Mouse (Mus musculus): Measurements from ENCODE around the gene Tnk1.

Tnk1 gene

GRCm38 (mm10) chr11:69834001-69834549 is 24.5 kb downstream of the Tnk1 start:
- TF ChIP-seq POU5F1 (IDR thresholded peaks at IDR 0.05; ENCODE audit: borderline replicate concordance, low read length): no peak
- no peak for TF ChIP-seq CTCF (conservative IDR thresholded peaks at IDR 0.05; ENCODE audit: low read length)
- no peak for TF ChIP-seq NANOG (IDR thresholded peaks at IDR 0.05; ENCODE audit: borderline replicate concordance, low read length)

DNA sequence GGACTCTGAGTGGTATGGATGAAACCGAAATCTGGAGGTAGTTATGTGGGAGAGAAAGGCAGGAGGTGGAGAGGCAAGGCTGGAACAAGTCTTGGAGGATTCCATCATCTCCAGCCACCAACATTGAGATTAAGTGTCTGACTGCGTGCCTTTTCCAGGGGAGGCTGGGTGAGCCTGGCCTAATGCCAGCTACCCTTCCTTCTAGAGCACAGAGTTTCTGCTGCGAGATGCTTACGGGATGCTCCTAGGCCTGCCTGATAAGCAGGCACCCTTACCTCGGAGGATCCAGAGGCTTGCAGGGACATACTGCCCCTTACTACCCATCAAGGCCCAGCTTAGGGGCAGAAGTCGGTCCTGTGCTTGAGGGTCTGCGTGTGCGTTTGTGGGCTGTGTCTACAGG is 25.0 kb downstream of the Tnk1 start:
- H3K4me3 ChIP-seq (replicated peaks; ENCODE audit: low read length): peak overlapping the region; percentile 81
- peaks cover 58% of the 10 kb centered on the region for H3K27me3 ChIP-seq (ENCODE audit: insufficient read depth, low read length)
- peaks cover 8% of the 10 kb centered on the region for H3K36me3 ChIP-seq (ENCODE audit: insufficient read depth, low read length)
- no peak for TF ChIP-seq POU5F1 (IDR thresholded peaks at IDR 0.05; ENCODE audit: borderline replicate concordance, low read length)
- TF ChIP-seq CTCF (conservative IDR thresholded peaks at IDR 0.05; ENCODE audit: low read length): no peak
- no peak for TF ChIP-seq NANOG (IDR thresholded peaks at IDR 0.05; ENCODE audit: borderline replicate concordance, low read length)
- peaks cover 62% of the 10 kb centered on the region for H3K4me1 ChIP-seq (replicated peaks; ENCODE audit: low read depth, low read length)
- H3K9me3 ChIP-seq (ENCODE audit: low read length): no peaks in the 10 kb centered on the region

More at GRCm38 (mm10) chr11:69834001-69834549, 24.5 kb downstream of the Tnk1 start:
- peaks cover 61% of the 10 kb centered on the region for H3K4me1 ChIP-seq (replicated peaks; ENCODE audit: low read depth, low read length)
- peaks cover 8% of the 10 kb centered on the region for H3K36me3 ChIP-seq (ENCODE audit: insufficient read depth, low read length)
- peak overlapping the region; percentile 81 for H3K4me3 ChIP-seq (replicated peaks; ENCODE audit: low read length)
- no peaks in the 10 kb centered on the region for H3K9me3 ChIP-seq (ENCODE audit: low read length)
- peaks cover 58% of the 10 kb centered on the region for H3K27me3 ChIP-seq (ENCODE audit: insufficient read depth, low read length)

DNA sequence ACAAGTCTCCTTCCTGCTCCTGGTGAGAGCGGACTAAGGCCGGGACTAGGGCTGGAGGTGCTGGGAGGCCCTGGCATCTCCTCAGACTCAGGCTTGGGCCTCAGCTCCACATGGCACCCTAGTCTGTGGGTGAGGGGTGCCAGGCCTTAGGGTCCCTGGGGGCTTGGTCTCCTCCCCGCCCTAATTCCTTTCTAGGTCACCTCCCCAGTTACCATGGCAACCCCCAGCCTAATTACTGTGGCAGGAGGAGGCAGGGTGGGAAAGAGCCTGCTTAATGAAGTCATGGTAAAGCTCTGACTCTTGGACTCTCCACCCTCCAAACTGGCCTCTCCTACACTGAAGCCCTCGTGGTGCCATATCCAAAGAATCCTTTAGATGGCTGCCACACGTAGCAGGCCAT is 29.7 kb downstream of the Tnk1 start:
- Histone ChIP-seq H3K4me1 (replicated peaks; ENCODE audit: low read depth, low read length) (peaks cover 62% of the 10 kb centered on the region), H3K4me3 (replicated peaks; ENCODE audit: low read length) (no peak overlapping the region), H3K9me3 (ENCODE audit: low read length) (peaks cover 11% of the 10 kb centered on the region; the same call in 1 of the 2 replicates), H3K27me3 (ENCODE audit: insufficient read depth, low read length) (peaks cover 36% of the 10 kb centered on the region), H3K36me3 (ENCODE audit: insufficient read depth, low read length) (peaks cover 38% of the 10 kb centered on the region)
- TF ChIP-seq POU5F1 (IDR thresholded peaks at IDR 0.05; ENCODE audit: borderline replicate concordance, low read length): no peak
- no peak for TF ChIP-seq CTCF (conservative IDR thresholded peaks at IDR 0.05; ENCODE audit: low read length)
- no peak for TF ChIP-seq NANOG (IDR thresholded peaks at IDR 0.05; ENCODE audit: borderline replicate concordance, low read length)

DNA sequence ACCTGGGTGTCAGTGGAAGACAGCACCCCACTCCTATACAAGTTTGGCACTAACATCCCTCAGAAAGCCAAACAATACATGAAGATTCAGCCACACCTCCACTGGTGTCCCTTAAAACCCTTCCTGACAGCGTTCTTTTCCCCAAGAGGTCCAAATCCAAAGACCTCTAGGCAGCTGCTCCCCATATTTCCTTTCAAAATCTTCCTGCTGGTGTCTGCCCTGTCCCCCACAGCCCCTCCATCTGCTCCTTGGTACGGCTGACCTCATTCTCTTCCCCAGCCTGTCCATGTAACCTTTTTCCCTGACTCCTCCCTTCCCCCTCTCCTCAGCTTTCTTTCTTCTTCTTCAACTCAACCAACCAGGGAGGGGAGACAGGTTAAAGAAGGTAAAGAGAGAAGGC is 35.1 kb downstream of the Tnk1 start:
- Histone ChIP-seq H3K4me1 (replicated peaks; ENCODE audit: low read depth, low read length) (peaks cover 31% of the 10 kb centered on the region), H3K27me3 (ENCODE audit: insufficient read depth, low read length) (peaks cover 25% of the 10 kb centered on the region), H3K36me3 (ENCODE audit: insufficient read depth, low read length) (peaks cover 29% of the 10 kb centered on the region), H3K9me3 (ENCODE audit: low read length) (peaks cover 11% of the 10 kb centered on the region; the same call in 1 of the 2 replicates), H3K4me3 (replicated peaks; ENCODE audit: low read length) (no peak overlapping the region)
- TF ChIP-seq CTCF (conservative IDR thresholded peaks at IDR 0.05; ENCODE audit: low read length) (no peak), POU5F1 (IDR thresholded peaks at IDR 0.05; ENCODE audit: borderline replicate concordance, low read length) (no peak), NANOG (IDR thresholded peaks at IDR 0.05; ENCODE audit: borderline replicate concordance, low read length) (no peak)

DNA sequence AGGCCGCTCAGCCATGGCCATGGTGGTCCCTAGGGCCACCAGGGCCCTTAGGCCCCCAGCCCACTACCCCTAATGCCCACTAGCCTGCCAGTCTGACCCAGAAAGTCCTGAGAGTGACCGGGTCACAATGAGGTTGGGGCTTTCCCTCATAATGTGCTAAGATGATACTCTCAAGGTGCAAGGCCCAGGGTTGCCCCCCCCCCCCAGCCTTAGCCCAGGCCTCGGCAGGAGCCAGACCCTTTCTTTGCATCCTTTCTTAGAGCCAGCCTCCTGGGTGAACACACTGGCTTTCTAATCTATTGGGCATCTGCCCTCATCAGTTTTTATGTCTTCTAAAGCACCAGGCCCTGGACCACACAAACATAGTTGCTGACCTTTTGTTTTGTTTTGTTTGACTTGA is 36.5 kb downstream of the Tnk1 start, which contains the start of gene Spem1:
TSS of gene Spem1 (minus strand) at position 101 of the 400 bp plus-strand sequence.
- peaks cover 38% of the 10 kb centered on the region for H3K27me3 ChIP-seq (ENCODE audit: insufficient read depth, low read length)
- H3K4me3 ChIP-seq (replicated peaks; ENCODE audit: low read length): no peak within 1 kb of the TSS
- TF ChIP-seq CTCF (conservative IDR thresholded peaks at IDR 0.05; ENCODE audit: low read length) (no peak), POU5F1 (IDR thresholded peaks at IDR 0.05; ENCODE audit: borderline replicate concordance, low read length) (no peak), NANOG (IDR thresholded peaks at IDR 0.05; ENCODE audit: borderline replicate concordance, low read length) (no peak)

GRCm38 (mm10) chr11:69818871-69819270 is 39.7 kb downstream of the Tnk1 start:
- H3K4me3 ChIP-seq (replicated peaks; ENCODE audit: low read length): no peak overlapping the region
- no peaks in the 10 kb centered on the region for H3K9me3 ChIP-seq (ENCODE audit: low read length)
- no peaks in the 10 kb centered on the region for H3K36me3 ChIP-seq (ENCODE audit: insufficient read depth, low read length)
- no peak for TF ChIP-seq CTCF (conservative IDR thresholded peaks at IDR 0.05; ENCODE audit: low read length)
- no peak for TF ChIP-seq NANOG (IDR thresholded peaks at IDR 0.05; ENCODE audit: borderline replicate concordance, low read length)
- no peak for TF ChIP-seq POU5F1 (IDR thresholded peaks at IDR 0.05; ENCODE audit: borderline replicate concordance, low read length)
- peaks cover 26% of the 10 kb centered on the region for H3K4me1 ChIP-seq (replicated peaks; ENCODE audit: low read depth, low read length)
- H3K27me3 ChIP-seq (ENCODE audit: insufficient read depth, low read length): peaks cover 42% of the 10 kb centered on the region

More for the DNA sequence above, 36.5 kb downstream of the Tnk1 start, which contains the start of gene Spem1:
- peaks cover 29% of the 10 kb centered on the region for H3K4me1 ChIP-seq (replicated peaks; ENCODE audit: low read depth, low read length)
- H3K36me3 ChIP-seq (ENCODE audit: insufficient read depth, low read length): peaks cover 17% of the 10 kb centered on the region
- H3K9me3 ChIP-seq (ENCODE audit: low read length): peaks cover 8% of the 10 kb centered on the region; the same call in 1 of the 2 replicates

DNA sequence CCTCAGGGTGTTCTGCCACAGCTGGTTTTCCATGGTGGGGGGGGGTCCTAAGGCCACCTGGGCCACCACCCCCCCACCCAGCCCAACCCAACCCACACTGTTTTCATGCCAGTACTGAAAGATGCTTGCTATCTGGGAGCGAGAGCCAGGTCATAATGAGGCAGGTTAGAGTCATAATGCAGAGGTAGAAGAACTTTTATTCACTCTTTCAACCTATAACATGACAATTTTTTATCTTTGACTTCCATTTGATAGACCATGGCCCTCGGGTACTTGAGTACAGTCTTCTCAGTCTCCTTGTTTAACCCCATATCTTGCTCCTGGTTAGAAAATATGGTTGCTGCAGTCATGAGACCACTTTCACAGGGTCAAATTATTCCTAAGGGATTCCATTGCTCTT is 40.2 kb downstream of the Tnk1 start, which contains the start of gene Spem2:
TSS of gene Spem2 (minus strand) at position 101 of the 400 bp plus-strand sequence.
- Histone ChIP-seq H3K9me3 (ENCODE audit: low read length) (no peaks in the 10 kb centered on the region), H3K36me3 (ENCODE audit: insufficient read depth, low read length) (no peaks in the 10 kb centered on the region), H3K27me3 (ENCODE audit: insufficient read depth, low read length) (peaks cover 41% of the 10 kb centered on the region), H3K4me1 (replicated peaks; ENCODE audit: low read depth, low read length) (peaks cover 21% of the 10 kb centered on the region), H3K4me3 (replicated peaks; ENCODE audit: low read length) (peak within 1 kb of the TSS; percentile 54)
- TF ChIP-seq POU5F1 (IDR thresholded peaks at IDR 0.05; ENCODE audit: borderline replicate concordance, low read length) (no peak), CTCF (conservative IDR thresholded peaks at IDR 0.05; ENCODE audit: low read length) (no peak), NANOG (IDR thresholded peaks at IDR 0.05; ENCODE audit: borderline replicate concordance, low read length) (no peak)

DNA sequence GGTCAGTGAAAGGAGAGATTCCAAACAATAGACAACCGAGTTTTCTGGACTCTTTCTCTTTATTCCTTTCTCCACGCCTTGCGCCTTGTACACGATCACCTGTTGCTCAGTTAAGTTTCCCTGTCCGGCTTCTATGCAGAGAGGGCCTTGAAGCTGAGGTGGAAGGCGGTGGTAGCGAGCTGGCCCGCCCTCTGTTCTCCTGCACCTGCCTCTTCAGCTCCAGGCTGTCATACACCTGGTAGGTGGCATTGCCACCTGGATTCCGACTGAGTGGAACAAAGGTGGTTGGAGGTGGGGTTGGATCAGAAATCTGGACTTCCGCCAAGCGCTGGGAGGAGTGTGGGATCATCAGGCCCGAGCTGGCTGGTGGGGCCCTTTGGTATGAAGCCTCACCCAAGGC is 42.0 kb downstream of the Tnk1 start:
- Histone ChIP-seq H3K9me3 (ENCODE audit: low read length) (no peaks in the 10 kb centered on the region), H3K27me3 (ENCODE audit: insufficient read depth, low read length) (peaks cover 52% of the 10 kb centered on the region), H3K4me1 (replicated peaks; ENCODE audit: low read depth, low read length) (peaks cover 21% of the 10 kb centered on the region), H3K36me3 (ENCODE audit: insufficient read depth, low read length) (no peaks in the 10 kb centered on the region), H3K4me3 (replicated peaks; ENCODE audit: low read length) (peak overlapping the region; percentile 54)
- no peak for TF ChIP-seq CTCF (conservative IDR thresholded peaks at IDR 0.05; ENCODE audit: low read length)
- no peak for TF ChIP-seq POU5F1 (IDR thresholded peaks at IDR 0.05; ENCODE audit: borderline replicate concordance, low read length)
